Mouse (Mus musculus) lung, postnatal 0 days (tissue): ENCODE results near the gene Rpusd3. TPM values are rescaled to one million over a fixed set of nuclear protein-coding genes. Genes with fewer than 3 reads are reported as not detected.
A peak's percentile ranks its signal among the peaks of the same experiment; 100 is the strongest.

ENCODE experiments used
- ATAC-seq: fragments of 200-750 bp; cut with Nextera tagmentation; 2 replicates; pipeline ENCODE4 v1.8.0; 2017; ENCODE audit warnings: moderate library complexity
- DNase-seq: peaks from one replicate; pipeline ENCODE4 v3.0.0-alpha.2; 2016; ENCODE audit warnings: low spot score
- H3K27ac ChIP-seq: fragments of 300-500 bp; sonication (generic); 2 replicates; pipeline ENCODE4 v1.5.1; 2014; ENCODE audit warnings: antibody characterized with exemption, mild to moderate bottlenecking, low read length, mixed read lengths
- H3K27me3 ChIP-seq: fragments of 300-500 bp; sonication (generic); replicated peaks from 2 replicates; pipeline ENCODE4 v1.6.1; 2014; ENCODE audit warnings: low read length, mixed read lengths; ENCODE audit not compliant: insufficient read depth
- H3K36me3 ChIP-seq: fragments of 300-500 bp; sonication (generic); 2 replicates; pipeline ENCODE4 v1.6.1; 2014; ENCODE audit warnings: low read length, mixed read lengths; ENCODE audit not compliant: insufficient read depth
- H3K4me1 ChIP-seq: fragments of 300-500 bp; sonication (generic); 2 replicates; pipeline ENCODE4 v1.6.1; 2014; ENCODE audit warnings: antibody characterized with exemption, low read depth, low read length, mixed read lengths; ENCODE audit not compliant: insufficient read depth
- H3K4me2 ChIP-seq: fragments of 300-500 bp; sonication (generic); replicated peaks from 2 replicates; pipeline ENCODE4 v1.6.1; 2014; ENCODE audit warnings: low read depth, mild to moderate bottlenecking, low read length, moderate library complexity, mixed read lengths
- H3K4me3 ChIP-seq: fragments of 300-500 bp; sonication (generic); 2 replicates; pipeline ENCODE4 v1.5.1; 2014; ENCODE audit warnings: low read depth, low read length
- H3K9ac ChIP-seq: fragments of 300-500 bp; sonication (generic); replicated peaks from 2 replicates; pipeline ENCODE4 v1.6.1; 2014; ENCODE audit warnings: low read depth, mild to moderate bottlenecking
- H3K9me3 ChIP-seq: fragments of 300-500 bp; sonication (generic); 2 replicates; pipeline ENCODE4 v1.6.1; 2016; ENCODE audit warnings: low read length, mixed read lengths
- CTCF ChIP-seq: IDR thresholded peaks from 2 replicates; pipeline ENCODE4 v1.5.1; 2016; ENCODE audit warnings: antibody characterized with exemption, mild to moderate bottlenecking
- EP300 ChIP-seq: IDR thresholded peaks from 2 replicates; pipeline ENCODE4 v1.6.1; 2016; ENCODE audit warnings: antibody characterized with exemption, mild to moderate bottlenecking, control low read depth
- WGBS: fragments of 180-500 bp; shearing (Covaris S2); extraction: QIAGEN DNeasy Blood & Tissue Kit; methylation state at CpG from one replicate; pipeline ENCODE4 v1.1.7; 2014; 5-methylcytosine and 5-hydroxymethylcytosine counted together
- polyA plus RNA-seq: library from polyadenylated mRNA; unstranded; fragments of >200 nt; fragmentation: Nextera tagmentation; extraction: Ambion mirVana; gene quantifications from 2 replicates; pipeline ENCODE4 v1.2.1, GENCODE M21; 2015

The Rpusd3 gene
- polyA plus RNA-seq, 1 experiment from 2014 or later = 11.4 TPM

- 48% methylated on average over 5 of the region's 5 CpGs for WGBS
- Histone ChIP-seq H3K4me2 (no peak overlapping the region), H3K27ac (no peak overlapping the region), H3K9ac (no peak overlapping the region), H3K4me3 (no peak overlapping the region), H3K9me3 (no peaks in the 10 kb centered on the region), H3K4me1 (no peaks in the 10 kb centered on the region), H3K36me3 (no peaks in the 10 kb centered on the region), H3K27me3 (no peaks in the 10 kb centered on the region)
- no peak for DNase-seq
- no peak for ATAC-seq
- no peak for TF ChIP-seq CTCF
- TF ChIP-seq EP300 = no peak
These were observed 35.9 kb upstream of the Rpusd3 start for GRCm38 (mm10) chr6:113455007-113455406.

DNA sequence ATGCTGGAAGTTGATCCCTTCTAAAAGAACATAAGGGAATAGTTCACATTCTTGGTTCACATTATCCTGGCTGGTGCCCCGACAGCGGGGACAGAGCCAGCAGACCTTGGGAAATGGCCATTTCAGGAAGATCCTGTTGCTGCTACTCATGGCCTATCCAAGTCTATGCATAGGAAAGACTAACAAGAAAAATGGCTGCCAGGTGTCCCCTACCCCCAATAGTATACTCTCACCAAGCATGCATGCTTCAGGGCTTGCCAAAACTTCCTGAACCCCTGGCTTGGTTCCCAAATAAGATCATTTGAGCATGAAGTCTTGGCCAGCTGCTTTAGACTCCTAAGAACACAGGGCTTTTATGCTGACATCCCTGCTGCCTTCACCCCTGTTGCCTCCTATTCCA lies 32.7 kb upstream of the Rpusd3 start:
- Histone ChIP-seq H3K4me3 (no peak overlapping the region), H3K9ac (no peak overlapping the region), H3K9me3 (no peaks in the 10 kb centered on the region), H3K4me2 (no peak overlapping the region), H3K27me3 (no peaks in the 10 kb centered on the region), H3K36me3 (0 out of 2 replicates have a peak, but pooled peaks cover 3% of the 10 kb centered on the region), H3K4me1 (no peaks in the 10 kb centered on the region), H3K27ac (no peak overlapping the region)
- ATAC-seq (no peak; the same call in 1 of the 2 replicates), DNase-seq (no peak)
- 52% methylated on average over 2 of the region's 2 CpGs for WGBS
- TF ChIP-seq CTCF (no peak), EP300 (no peak)

GRCm38 (mm10) chr6:113447639-113448038 lies 28.5 kb upstream of the Rpusd3 start:
- H3K4me2 ChIP-seq = no peak overlapping the region
- no peak for ATAC-seq
- H3K36me3 ChIP-seq = 0 out of 2 replicates have a peak, but pooled peaks cover 3% of the 10 kb centered on the region
- 96% methylated on average over 4 of the region's 4 CpGs for WGBS
- H3K4me1 ChIP-seq = no peaks in the 10 kb centered on the region
- TF ChIP-seq CTCF (no peak), EP300 (no peak)
- no peaks in the 10 kb centered on the region for H3K9me3 ChIP-seq
- no peaks in the 10 kb centered on the region for H3K27me3 ChIP-seq
- no peak overlapping the region for H3K27ac ChIP-seq
- no peak for DNase-seq
- no peak overlapping the region for H3K4me3 ChIP-seq
- no peak overlapping the region for H3K9ac ChIP-seq

DNA sequence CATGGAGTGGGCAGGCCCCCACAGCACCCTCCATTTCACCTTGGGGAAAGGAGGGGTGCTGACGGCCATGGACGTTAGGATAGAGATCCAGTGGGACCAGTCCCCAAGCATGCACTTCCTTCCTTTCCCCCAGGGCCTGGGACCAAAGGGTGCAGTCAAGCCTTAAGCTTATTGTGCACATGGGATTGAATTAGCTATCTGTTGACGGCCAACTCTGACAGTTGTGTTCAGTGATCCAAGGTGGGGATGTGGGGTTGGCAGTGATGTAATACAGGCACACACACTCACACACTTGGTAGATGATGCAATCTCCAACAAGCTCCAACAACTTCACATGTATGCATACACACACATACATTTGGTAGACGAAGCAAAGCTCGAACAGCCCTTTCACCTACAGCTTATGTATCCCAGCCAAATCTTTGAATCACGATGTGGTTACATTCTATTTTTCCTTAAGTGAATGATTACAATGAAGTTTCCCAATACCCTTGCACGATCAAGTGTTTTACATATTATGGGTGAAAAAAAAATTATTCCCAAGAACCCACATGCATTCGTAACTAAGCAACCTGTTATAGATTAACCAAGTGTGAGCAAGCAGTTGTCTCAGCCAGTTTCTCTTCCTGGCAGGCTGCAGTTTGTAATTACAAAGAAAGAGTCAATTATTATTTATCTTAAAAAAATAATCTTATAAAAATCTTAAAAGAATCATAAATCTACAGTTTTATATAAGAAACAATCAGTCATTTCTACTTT lies 25.2 kb upstream of the Rpusd3 start:
- H3K9me3 ChIP-seq = no peaks in the 10 kb centered on the region
- WGBS = 69% methylated on average over 6 of the region's 8 CpGs
- H3K4me1 ChIP-seq = 0 out of 2 replicates have a peak, but pooled peaks cover 5% of the 10 kb centered on the region
- TF ChIP-seq CTCF = no peak
- no peak for TF ChIP-seq EP300
- ATAC-seq (no peak), DNase-seq (no peak)
- H3K36me3 ChIP-seq = 0 out of 2 replicates have a peak, but pooled peaks cover 3% of the 10 kb centered on the region
- no peak overlapping the region for H3K4me2 ChIP-seq
- no peak overlapping the region for H3K4me3 ChIP-seq
- no peak overlapping the region for H3K9ac ChIP-seq
- no peaks in the 10 kb centered on the region for H3K27me3 ChIP-seq
- H3K27ac ChIP-seq = no peak overlapping the region

- Histone ChIP-seq H3K36me3 (0 out of 2 replicates have a peak, but pooled peaks cover 3% of the 10 kb centered on the region), H3K9ac (peak overlapping the region; percentile 83), H3K4me1 (0 out of 2 replicates have a peak, but pooled peaks cover 5% of the 10 kb centered on the region), H3K9me3 (no peaks in the 10 kb centered on the region), H3K27me3 (no peaks in the 10 kb centered on the region), H3K4me3 (peak overlapping the region; percentile 91), H3K27ac (0 out of 2 replicates have a peak overlapping the region, but pooled peaks have one; percentile 74), H3K4me2 (peak overlapping the region; percentile 92)
- WGBS = 43% methylated on average over 12 of the region's 12 CpGs
- TF ChIP-seq EP300 (no peak), CTCF (peak; percentile 51)
- peak; percentile 29 for DNase-seq
- ATAC-seq = no peak
These were observed 24.0 kb upstream of the Rpusd3 start for GRCm38 (mm10) chr6:113443091-113443490.

GRCm38 (mm10) chr6:113442442-113443090 lies 23.4 kb upstream of the Rpusd3 start, which contains the start of gene Jagn1:
Gene Jagn1 (plus strand): TSS chr6:113442569.
- Histone ChIP-seq H3K4me2 (peak within 1 kb of the TSS; percentile 92), H3K27ac (peak within 1 kb of the TSS; percentile 74), H3K9ac (peak within 1 kb of the TSS; percentile 83), H3K4me3 (peak within 1 kb of the TSS; percentile 91), H3K27me3 (no peaks in the 10 kb centered on the region), H3K4me1 (0 out of 2 replicates have a peak, but pooled peaks cover 5% of the 10 kb centered on the region), H3K36me3 (no peaks in the 10 kb centered on the region), H3K9me3 (no peaks in the 10 kb centered on the region)
- ATAC-seq (peak; percentile 92), DNase-seq (peak; percentile 95)
- under 1% methylated on average over 35 of the region's 45 CpGs for WGBS
- no peak for TF ChIP-seq EP300
- TF ChIP-seq CTCF = no peak
